Mouse (Mus musculus) stomach, adult 2 months (tissue): ENCODE data around the gene Dll1. TPM values are rescaled to one million over a fixed set of nuclear protein-coding genes. Genes with fewer than 3 reads are reported as not detected.

ENCODE experiments used
- polyA plus RNA-seq: library from polyadenylated mRNA; depleted of rRNA; stranded (reverse); fragments of >200 nt; gene quantifications from 2 replicates; pipeline ENCODE4 v1.2.3, GENCODE M21; 2012; rRNA removed

Gene Dll1
- polyA plus RNA-seq = 4.2 and 7.6 TPM in 2 replicates

DNA sequence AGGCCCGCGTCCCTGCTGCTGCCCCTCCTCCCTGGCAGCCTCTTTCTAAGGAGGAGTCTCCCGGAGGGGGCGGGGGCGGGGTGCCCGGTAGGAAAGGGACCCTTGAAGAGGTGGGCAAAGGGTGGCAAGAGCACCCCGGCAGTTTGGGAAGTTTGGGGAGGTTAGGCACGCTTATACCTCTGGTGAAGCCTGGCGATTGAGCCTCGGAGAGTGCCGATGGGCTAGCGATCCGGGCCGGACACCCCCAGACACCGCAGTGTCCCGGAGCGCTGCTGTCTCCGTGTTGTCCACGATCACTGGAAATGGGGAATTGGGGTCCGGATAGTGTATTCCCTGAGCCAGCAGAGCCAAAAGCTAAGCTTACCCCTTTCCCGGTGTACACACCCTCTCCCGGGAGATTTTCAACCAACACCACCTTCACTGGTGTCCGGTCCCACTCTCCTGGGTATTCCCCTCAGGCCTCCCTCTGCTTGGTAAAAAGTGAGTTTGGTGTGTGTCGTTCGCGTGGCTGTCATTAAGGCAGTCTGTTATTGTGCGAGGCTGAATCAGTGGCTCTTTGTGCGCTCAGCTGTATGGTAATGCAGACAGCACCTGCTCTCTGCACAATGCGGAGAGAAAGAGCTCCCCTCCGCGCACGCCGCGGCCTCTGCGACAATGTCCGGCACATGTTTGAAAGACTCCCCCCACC, at the start of gene Dll1:
TSS of gene Dll1 (minus strand) at position 379 of the 688 bp plus-strand sequence.

DNA sequence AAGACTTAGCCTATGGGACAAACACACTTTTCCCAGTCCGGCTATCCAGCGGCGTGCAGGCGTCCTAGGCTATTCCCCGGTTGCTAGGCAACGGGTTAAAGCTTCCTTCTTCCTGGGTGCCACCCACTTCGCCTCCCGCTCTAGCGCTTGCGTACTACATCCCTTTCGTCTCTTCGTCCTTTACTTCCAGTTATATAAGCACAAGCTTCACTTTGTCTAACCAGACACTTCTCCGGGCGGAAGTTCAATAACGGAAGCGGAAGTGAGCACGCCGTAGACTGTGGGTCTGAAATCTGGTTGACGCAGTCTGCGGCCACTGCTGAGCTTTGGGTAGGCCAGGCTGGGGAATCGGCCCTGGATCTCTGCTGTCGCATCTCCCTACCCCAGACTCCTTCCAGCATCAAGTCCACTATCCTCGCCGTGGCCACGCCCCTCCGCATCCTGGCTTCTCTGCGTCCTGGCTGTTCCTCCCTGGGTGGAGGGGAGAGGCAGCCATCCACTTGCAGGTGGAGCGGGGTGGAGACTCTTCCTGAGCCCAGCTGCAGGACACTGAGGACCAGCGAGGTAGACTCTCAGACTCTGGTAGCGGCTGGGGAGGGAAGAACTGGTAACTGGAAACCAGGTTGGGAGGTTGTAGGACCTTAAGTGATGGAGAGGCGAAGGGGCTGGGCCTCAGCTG, 19.5 kb upstream of the Dll1 start, which contains the start of gene Fam120b:
TSS of gene Fam120b (plus strand) at position 206 of the 679 bp plus-strand sequence.

Other genes with a start within 250 kb of the Dll1 start
- gene Fam120b, start 19.3 kb upstream of the Dll1 start, polyA plus RNA-seq = 2.1 and 2.7 TPM in 2 replicates
- gene Psmb1, start 122.9 kb upstream of the Dll1 start, polyA plus RNA-seq = 14.0 and 17.8 TPM in 2 replicates
- gene Tbp, start 123.0 kb upstream of the Dll1 start, polyA plus RNA-seq = 8.4 and 9.5 TPM in 2 replicates
- gene Pdcd2, start 150.4 kb upstream of the Dll1 start, polyA plus RNA-seq = 18.2 and 44.2 TPM in 2 replicates
- 1.7 and 4.0 TPM in 2 replicates for gene Prdm9, start 187.5 kb upstream of the Dll1 start, polyA plus RNA-seq